Mouse (Mus musculus): ENCODE data around the gene Olfr800.

Olfr800 gene

GRCm38 (mm10) chr10:129657394-129657793, at the start of gene Olfr800:
Olfr800 (plus strand) TSS chr10:129657694.
- DNase-seq (ENCODE audit: low spot score) = no peak

GRCm38 (mm10) chr10:129612470-129612869, 45.0 kb upstream of the Olfr800 start, which contains the start of gene Olfr796:
Olfr796 (minus strand) TSS chr10:129612570.
- DNase-seq (ENCODE audit: low spot score) = no peak

GRCm38 (mm10) chr10:129621724-129622123, 35.8 kb upstream of the Olfr800 start:
- DNase-seq (ENCODE audit: low spot score) = no peak

- no peak for DNase-seq (ENCODE audit: low spot score)
Measured at GRCm38 (mm10) chr10:129623251-129623650, 34.2 kb upstream of the Olfr800 start.

- DNase-seq (ENCODE audit: low spot score) = no peak
Measured at GRCm38 (mm10) chr10:129627834-129628233, 29.7 kb upstream of the Olfr800 start, which contains the start of gene Olfr798. Olfr798 (minus strand) TSS chr10:129627934.

GRCm38 (mm10) chr10:129637184-129637583, 20.3 kb upstream of the Olfr800 start, which contains the start of gene Olfr799:
Olfr799 (plus strand) TSS chr10:129637484.
- no peak for DNase-seq (ENCODE audit: low spot score)

GRCm38 (mm10) chr10:129651763-129652162, 5.7 kb upstream of the Olfr800 start:
- DNase-seq (ENCODE audit: low spot score) = no peak

- no peak for DNase-seq (ENCODE audit: low spot score)
Measured at GRCm38 (mm10) chr10:129673765-129674164, 16.3 kb downstream of the Olfr800 start, which contains the start of gene Olfr801. Olfr801 (minus strand) TSS chr10:129673865.

- no peak for DNase-seq (ENCODE audit: low spot score)
Measured at GRCm38 (mm10) chr10:129688069-129688468, 30.6 kb downstream of the Olfr800 start, which contains the start of gene Olfr802. Olfr802 (minus strand) TSS chr10:129688169.

GRCm38 (mm10) chr10:129694186-129694585, 36.7 kb downstream of the Olfr800 start, which contains the start of gene Olfr803:
Olfr803 (minus strand) TSS chr10:129694286.
- no peak for DNase-seq (ENCODE audit: low spot score)

- DNase-seq (ENCODE audit: low spot score) = no peak
Measured at GRCm38 (mm10) chr10:129702910-129703309, 45.4 kb downstream of the Olfr800 start, which contains the start of gene Olfr804. Olfr804 (plus strand) TSS chr10:129703210.

Measured in c-Kit-positive CD71-positive TER-119-positive erythroid progenitor cells, embryonic 14.5 days (primary cell).